Mouse (Mus musculus): ENCODE measurements around the gene Klhl32.

Klhl32 gene

GRCm38 (mm10) chr4:24626686-24627085 lies 224.2 kb downstream of the Klhl32 start:
- no peak for DNase-seq

GRCm38 (mm10) chr4:24625951-24626584 lies 224.9 kb downstream of the Klhl32 start:
- no peak for DNase-seq

GRCm38 (mm10) chr4:24621422-24622187 lies 229.3 kb downstream of the Klhl32 start:
- no peak for DNase-seq

GRCm38 (mm10) chr4:24620440-24620839 lies 230.5 kb downstream of the Klhl32 start:
- DNase-seq: peak; percentile 6

GRCm38 (mm10) chr4:24620005-24620404 lies 230.9 kb downstream of the Klhl32 start:
- no peak for DNase-seq

GRCm38 (mm10) chr4:24609564-24609963 lies 241.4 kb downstream of the Klhl32 start:
- DNase-seq: no peak

- no peak for DNase-seq
Measured at GRCm38 (mm10) chr4:24609085-24609484, 241.8 kb downstream of the Klhl32 start.

- DNase-seq: no peak
Measured at GRCm38 (mm10) chr4:24601711-24602110, 249.2 kb downstream of the Klhl32 start.

- DNase-seq: no peak
Measured at GRCm38 (mm10) chr4:24598637-24599036, 252.3 kb downstream of the Klhl32 start.

GRCm38 (mm10) chr4:24596942-24597611 lies 253.8 kb downstream of the Klhl32 start:
- no peak for DNase-seq

- no peak for DNase-seq
Measured at GRCm38 (mm10) chr4:24594824-24595223, 256.1 kb downstream of the Klhl32 start.

- DNase-seq: no peak
Measured at GRCm38 (mm10) chr4:24583997-24584396, 266.9 kb downstream of the Klhl32 start.

- no peak for DNase-seq
Measured at GRCm38 (mm10) chr4:24582295-24582694, 268.6 kb downstream of the Klhl32 start.

- DNase-seq: no peak
Measured at GRCm38 (mm10) chr4:24577594-24577993, 273.3 kb downstream of the Klhl32 start.

GRCm38 (mm10) chr4:24574276-24574675 lies 276.6 kb downstream of the Klhl32 start:
- peak; percentile 76 for DNase-seq

- DNase-seq: no peak
Measured at GRCm38 (mm10) chr4:24568989-24569556, 281.9 kb downstream of the Klhl32 start.

- no peak for DNase-seq
Measured at GRCm38 (mm10) chr4:24568026-24568425, 282.9 kb downstream of the Klhl32 start.

All from kidney, postnatal 14 days (tissue).